Mouse (Mus musculus) limb, embryonic 10.5 days (tissue): Measurements from ENCODE around the gene A830005F24Rik. TPM values are rescaled to one million over a fixed set of nuclear protein-coding genes. Genes with fewer than 3 reads are reported as not detected.
A peak's percentile ranks its signal among the peaks of the same experiment; 100 is the strongest.
"Not testable (repeated sequence)": the region's sequence is repeated elsewhere in the genome, so short reads cannot be mapped to it uniquely, and the experiment has no call there.

Experiments
- DNase-seq: peaks from one replicate; pipeline ENCODE4 v3.0.0-alpha.2; 2017; ENCODE audit warnings: low spot score
- H3K27ac ChIP-seq: fragments of 300-500 bp; sonication (generic); 2 replicates; pipeline ENCODE4 v1.5.1; 2016; ENCODE audit warnings: mild to moderate bottlenecking
- H3K27me3 ChIP-seq: fragments of 300-500 bp; sonication (generic); 2 replicates; pipeline ENCODE4 v1.6.1; 2016; ENCODE audit warnings: low read depth, mild to moderate bottlenecking; ENCODE audit not compliant: poor library complexity, severe bottlenecking
- H3K36me3 ChIP-seq: fragments of 300-500 bp; sonication (generic); 2 replicates; pipeline ENCODE4 v1.6.1; 2016; ENCODE audit warnings: mild to moderate bottlenecking, moderate library complexity
- H3K4me1 ChIP-seq: fragments of 300-500 bp; sonication (generic); 2 replicates; pipeline ENCODE4 v1.6.1; 2016
- H3K4me3 ChIP-seq: fragments of 300-500 bp; sonication (generic); 2 replicates; pipeline ENCODE4 v1.5.1; 2016; ENCODE audit warnings: mild to moderate bottlenecking, moderate library complexity
- H3K9me3 ChIP-seq: fragments of 300-500 bp; sonication (generic); replicated peaks from 2 replicates; pipeline ENCODE4 v1.6.1; 2016; ENCODE audit warnings: mild to moderate bottlenecking
- WGBS: fragments of 180-500 bp; shearing (Covaris S2); methylation state at CpG from one replicate; pipeline ENCODE4 v1.1.7; 2016; 5-methylcytosine and 5-hydroxymethylcytosine counted together
- polyA plus RNA-seq: library from polyadenylated mRNA; unstranded; fragments of >200 nt; fragmentation: Nextera tagmentation; extraction: Ambion mirVana; gene quantifications from 2 replicates; pipeline ENCODE4 v1.2.1, GENCODE M21; 2016

Gene A830005F24Rik
- polyA plus RNA-seq, 1 experiment from 2014 or later = 2.4 TPM

GRCm38 (mm10) chr13:48519122-48519521 is 5.8 kb downstream of the A830005F24Rik start:
- H3K27me3 ChIP-seq, DNase-seq, H3K36me3 ChIP-seq, H3K27ac ChIP-seq, H3K4me1 ChIP-seq, H3K4me3 ChIP-seq, H3K9me3 ChIP-seq: not testable (repeated sequence)

GRCm38 (mm10) chr13:48525745-48526144 is 12.4 kb downstream of the A830005F24Rik start:
- Histone ChIP-seq H3K27ac (no peak overlapping the region), H3K36me3 (no peaks in the 10 kb centered on the region), H3K27me3 (no peaks in the 10 kb centered on the region), H3K4me3 (no peak overlapping the region), H3K4me1 (no peaks in the 10 kb centered on the region), H3K9me3 (no peaks in the 10 kb centered on the region)
- WGBS = 80% methylated on average over 5 of the region's 5 CpGs
- no peak for DNase-seq

GRCm38 (mm10) chr13:48528123-48528871 is 14.9 kb downstream of the A830005F24Rik start:
- 53% methylated on average over 15 of the region's 15 CpGs for WGBS
- 0 out of 2 replicates have a peak, but pooled peaks cover under 1% of the 10 kb centered on the region for H3K36me3 ChIP-seq
- peak; percentile 64 for DNase-seq

GRCm38 (mm10) chr13:48529028-48529427 is 15.7 kb downstream of the A830005F24Rik start:
- H3K27ac ChIP-seq = no peak overlapping the region; the same call in 1 of the 2 replicates
- no peaks in the 10 kb centered on the region for H3K4me1 ChIP-seq
- H3K9me3 ChIP-seq = no peaks in the 10 kb centered on the region
- no peak overlapping the region for H3K4me3 ChIP-seq
- no peaks in the 10 kb centered on the region for H3K27me3 ChIP-seq
- 47% methylated on average over 2 of the region's 2 CpGs for WGBS
- peaks cover 8% of the 10 kb centered on the region; the same call in 1 of the 2 replicates for H3K36me3 ChIP-seq
- no peak for DNase-seq

More at GRCm38 (mm10) chr13:48528123-48528871, 14.9 kb downstream of the A830005F24Rik start:
- H3K9me3 ChIP-seq = no peaks in the 10 kb centered on the region
- no peaks in the 10 kb centered on the region for H3K27me3 ChIP-seq
- H3K27ac ChIP-seq = no peak overlapping the region
- H3K4me1 ChIP-seq = no peaks in the 10 kb centered on the region
- H3K4me3 ChIP-seq = no peak overlapping the region

GRCm38 (mm10) chr13:48530685-48531084 is 17.3 kb downstream of the A830005F24Rik start:
- H3K4me3 ChIP-seq = no peak overlapping the region
- H3K36me3 ChIP-seq = peaks cover 24% of the 10 kb centered on the region
- H3K27me3 ChIP-seq = no peaks in the 10 kb centered on the region
- H3K9me3 ChIP-seq = no peaks in the 10 kb centered on the region
- 79% methylated on average over 2 of the region's 2 CpGs for WGBS
- DNase-seq = no peak
- no peaks in the 10 kb centered on the region for H3K4me1 ChIP-seq
- no peak overlapping the region for H3K27ac ChIP-seq

GRCm38 (mm10) chr13:48531448-48531847 is 18.1 kb downstream of the A830005F24Rik start:
- Histone ChIP-seq H3K27me3 (no peaks in the 10 kb centered on the region), H3K9me3 (no peaks in the 10 kb centered on the region), H3K4me1 (no peaks in the 10 kb centered on the region), H3K36me3 (peaks cover 31% of the 10 kb centered on the region), H3K27ac (no peak overlapping the region), H3K4me3 (no peak overlapping the region)
- 83% methylated on average over 2 of the region's 2 CpGs for WGBS
- no peak for DNase-seq

- no peak for DNase-seq
- H3K27ac ChIP-seq = no peak overlapping the region
- H3K36me3 ChIP-seq = peaks cover 49% of the 10 kb centered on the region
- H3K27me3 ChIP-seq = no peaks in the 10 kb centered on the region
- 86% methylated on average over 5 of the region's 5 CpGs for WGBS
- no peaks in the 10 kb centered on the region for H3K4me1 ChIP-seq
- H3K9me3 ChIP-seq = no peaks in the 10 kb centered on the region
- H3K4me3 ChIP-seq = no peak overlapping the region
Measured at GRCm38 (mm10) chr13:48533441-48533840, 20.1 kb downstream of the A830005F24Rik start.

- Histone ChIP-seq H3K4me3 (no peak overlapping the region), H3K27ac (no peak overlapping the region), H3K27me3 (no peaks in the 10 kb centered on the region), H3K4me1 (peaks cover 14% of the 10 kb centered on the region), H3K9me3 (no peaks in the 10 kb centered on the region), H3K36me3 (peaks cover 28% of the 10 kb centered on the region)
- WGBS = 70% methylated on average over 1 of the region's 1 CpGs
- DNase-seq = no peak
Measured at GRCm38 (mm10) chr13:48540488-48540887, 27.1 kb downstream of the A830005F24Rik start.

GRCm38 (mm10) chr13:48544391-48544790 is 31.0 kb downstream of the A830005F24Rik start:
- Histone ChIP-seq H3K4me3 (peak overlapping the region; percentile 81), H3K4me1 (peaks cover 18% of the 10 kb centered on the region), H3K27ac (no peak overlapping the region), H3K27me3 (no peaks in the 10 kb centered on the region), H3K9me3 (no peaks in the 10 kb centered on the region), H3K36me3 (no peaks in the 10 kb centered on the region)
- no peak for DNase-seq

- WGBS = 47% methylated on average over 4 of the region's 4 CpGs
- Histone ChIP-seq H3K36me3 (no peaks in the 10 kb centered on the region), H3K4me3 (peak overlapping the region; percentile 81), H3K4me1 (peaks cover 18% of the 10 kb centered on the region), H3K9me3 (no peaks in the 10 kb centered on the region), H3K27me3 (no peaks in the 10 kb centered on the region), H3K27ac (peak overlapping the region; percentile 100)
- no peak for DNase-seq
Measured at GRCm38 (mm10) chr13:48544867-48545266, 31.5 kb downstream of the A830005F24Rik start.

- Histone ChIP-seq H3K4me1 (peaks cover 18% of the 10 kb centered on the region), H3K9me3 (no peaks in the 10 kb centered on the region), H3K36me3 (no peaks in the 10 kb centered on the region), H3K4me3 (peak overlapping the region; percentile 81), H3K27me3 (no peaks in the 10 kb centered on the region), H3K27ac (peak overlapping the region; percentile 100)
- peak; percentile 99 for DNase-seq
- 1% methylated on average over 60 of the region's 72 CpGs for WGBS
Measured at GRCm38 (mm10) chr13:48545476-48546281, 32.3 kb downstream of the A830005F24Rik start.

GRCm38 (mm10) chr13:48546330-48546917 is 33.1 kb downstream of the A830005F24Rik start:
- H3K27me3 ChIP-seq = no peaks in the 10 kb centered on the region
- DNase-seq = peak; percentile 98
- H3K36me3 ChIP-seq = no peaks in the 10 kb centered on the region
- H3K4me1 ChIP-seq = peaks cover 18% of the 10 kb centered on the region
- H3K9me3 ChIP-seq = no peaks in the 10 kb centered on the region
- WGBS = under 1% methylated on average over 72 of the region's 72 CpGs
- H3K27ac ChIP-seq = peak overlapping the region; percentile 100
- H3K4me3 ChIP-seq = peak overlapping the region; percentile 81

GRCm38 (mm10) chr13:48547623-48548022 is 34.3 kb downstream of the A830005F24Rik start:
- no peak overlapping the region for H3K4me3 ChIP-seq
- H3K27ac ChIP-seq = no peak overlapping the region
- no peak for DNase-seq
- H3K36me3 ChIP-seq = no peaks in the 10 kb centered on the region
- no peaks in the 10 kb centered on the region for H3K27me3 ChIP-seq
- H3K4me1 ChIP-seq = peaks cover 23% of the 10 kb centered on the region
- 93% methylated on average over 6 of the region's 6 CpGs for WGBS
- no peaks in the 10 kb centered on the region for H3K9me3 ChIP-seq
